In the genomic region with DNA sequence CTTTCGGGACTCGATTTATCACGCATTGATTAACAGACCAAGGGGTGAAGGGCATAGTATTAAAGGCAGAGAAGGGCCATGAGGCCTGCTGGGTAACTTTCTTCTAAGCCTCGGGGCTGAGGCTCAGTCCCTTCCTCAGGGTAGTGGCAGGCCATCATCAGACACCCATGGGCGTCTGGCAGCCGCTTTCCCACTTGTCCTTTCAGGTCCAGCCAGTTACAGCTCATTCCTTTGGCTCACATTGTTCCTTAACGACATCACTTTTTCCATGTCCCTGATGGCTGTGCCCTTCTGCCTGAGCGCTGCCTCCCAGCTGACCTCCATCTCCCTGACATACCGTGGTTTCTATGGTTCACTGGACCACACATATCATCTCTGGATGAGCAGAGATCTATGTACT, we compare ENCODE assay signal across 15 mouse cellular contexts. TPM values are rescaled to one million over a fixed set of nuclear protein-coding genes. Genes with fewer than 3 reads are reported as not detected.
DNase-seq lines count a peak whose midpoint lies in the region; TF ChIP-seq lines count a peak whose summit lies in the region.
"Had no signal": no experiment of that assay in that cellular context is flagged by ENCODE, and none has a peak within 500 bp of the region (broad histone marks: within the 10 kb centered on the region; RNA-seq: fewer than 3 reads in every experiment).

No protein-coding gene starts in this region.

- H3K36me3 ChIP-seq in heart, adult 2 months (ENCODE audit: control insufficient read depth, insufficient read depth, low read length), result no peaks in the 10 kb centered on the region
- H3K36me3 ChIP-seq: hindbrain, embryonic 12.5 days; liver, embryonic 12.5 days had no signal

- H3K27ac ChIP-seq in heart, adult 2 months, result peak overlapping the region; percentile 88
- H3K27ac ChIP-seq: hindbrain, embryonic 12.5 days; liver, embryonic 12.5 days had no signal

- peak; percentile 56 for DNase-seq in adrenal gland, adult 2 months
- DNase-seq in adrenal gland, postnatal 10 days, result no peak
- peak; percentile 23 for DNase-seq in 3134 (ENCODE audit: extremely low read depth, insufficient read length, low spot score)
- DNase-seq in heart, adult 2 months, result peak; percentile 58 to 72
- peak; percentile 62 to 69 for DNase-seq in heart, postnatal 10 days
- DNase-seq in thymus, postnatal 10 days (ENCODE audit: low spot score in 2 of 2), result no peak
- DNase-seq in gastrocnemius, postnatal 25 days, result no peak
- no peak for DNase-seq in ovary, adult 18-20 months (ENCODE audit: low spot score)
- DNase-seq: kidney, adult 9 months had no signal

- H3K27me3 ChIP-seq in heart, adult 2 months (ENCODE audit: control insufficient read depth, insufficient read depth, low read length), result no peaks in the 10 kb centered on the region
- H3K27me3 ChIP-seq: hindbrain, embryonic 12.5 days had no signal

- TF ChIP-seq POLR2A in heart, adult 2 months (IDR thresholded peaks at IDR 0.05; ENCODE audit: insufficient read depth, low read depth, low read length), result peak; percentile 42; the same call in 1 of the 2 replicates

- no peak overlapping the region for H3K4me3 ChIP-seq in heart, adult 2 months
- H3K4me3 ChIP-seq: hindbrain, embryonic 12.5 days; liver, embryonic 12.5 days; megakaryocyte, embryonic 14.5 days had no signal

- H3K9ac ChIP-seq in heart, adult 2 months (ENCODE audit: low read depth, low read length), result no peak overlapping the region
- H3K9ac ChIP-seq: hindbrain, embryonic 12.5 days; liver, embryonic 12.5 days had no signal

- 39% methylated on average over 9 of the region's 9 CpGs for WGBS in heart, adult 2 months

- TF ChIP-seq CTCF in heart, adult 2 months (IDR thresholded peaks at IDR 0.05), result no peak

- intact Hi-C loops in heart, adult 2 months (cut with DNase I), result loop anchor here (5.0 kb wide), 1 partner anchor 40 kb away; no protein-coding TSS in a partner anchor
- intact Hi-C loops in heart, postnatal 10 days (cut with DNase I), result no loop called here

- no peaks in the 10 kb centered on the region for H3K79me2 ChIP-seq in heart, adult 2 months (replicated peaks; ENCODE audit: control insufficient read depth, insufficient read depth, low read length)

- peaks cover 4% of the 10 kb centered on the region; the same call in 1 of the 2 replicates for H3K4me1 ChIP-seq in heart, adult 2 months (ENCODE audit: control insufficient read depth, insufficient read depth, low read length)
- H3K4me1 ChIP-seq: hindbrain, embryonic 12.5 days had no signal

- peak; percentile 87; the same call in 1 of the 2 replicates for TF ChIP-seq EP300 in heart, adult 2 months (IDR thresholded peaks at IDR 0.05; ENCODE audit: insufficient read depth, low read depth, low read length)

RNA-seq across cellular contexts. Expression of a gene that starts 10.7 kb away (rescaled TPM):
- 1,000 to 10,000 TPM; 1,225 to 1,281 TPM for total RNA-seq in adrenal gland, adult 2 months (2021)
- polyA plus RNA-seq in adrenal gland, adult 2 months (2012; rRNA removed), result 6,176 and 11,313 TPM in 2 replicates
- 100 to 1,000 TPM; 549 to 558 TPM for total RNA-seq in adrenal gland, postnatal 10 days (2021)
- total RNA-seq in heart, adult 2 months (2021), result 100 to 1,000 TPM; 259 to 300 TPM
- polyA plus RNA-seq in heart, adult 2 months (2012; rRNA removed), result 382 and 432 TPM in 2 replicates
- 100 to 1,000 TPM; 159 to 183 TPM for total RNA-seq in heart, postnatal 10 days (2021)
- total RNA-seq in gastrocnemius, postnatal 25 days (2021), result 1 to 10 TPM in 1 of 2 experiments, under 1 TPM in 1; 0.20 to 1.4 TPM

RNA-seq across cellular contexts. Expression of a gene that starts 31.6 kb away (rescaled TPM):
- 1 to 10 TPM in 1 of 2 experiments, under 1 TPM in 1; 0.92 to 2.4 TPM for total RNA-seq in adrenal gland, adult 2 months (2021)
- 1.7 and 3.4 TPM in 2 replicates for polyA plus RNA-seq in adrenal gland, adult 2 months (2012; rRNA removed)
- total RNA-seq in adrenal gland, postnatal 10 days (2021), result 1 to 10 TPM in 1 of 2 experiments, under 1 TPM in 1; 0.67 to 1.1 TPM
- total RNA-seq in heart, adult 2 months (2021), result not detected
- polyA plus RNA-seq in heart, adult 2 months (2012; rRNA removed), result 0.56 TPM in 1 of 2 replicates, not detected in the other
- not detected for total RNA-seq in heart, postnatal 10 days (2021)
- not detected for total RNA-seq in gastrocnemius, postnatal 25 days (2021)
- total RNA-seq: left cerebral cortex, postnatal 25 days had no signal
- polyA plus RNA-seq: brain, embryonic 14.5 days; hindbrain, embryonic 12.5 days; liver, embryonic 12.5 days; thymus, postnatal 0 days had no signal

Comparison
In these comparisons a context has a peak if more than half of its experiments do, and no peak if none do; other contexts are left out.
1. DNase-seq: peak in adrenal gland, adult 2 months (single experiment), 3134 (single experiment), heart, adult 2 months (2 of 2) and heart, postnatal 10 days (2 of 2); none in adrenal gland, postnatal 10 days (single experiment), thymus, postnatal 10 days (0 of 2), gastrocnemius, postnatal 25 days (single experiment) and ovary, adult 18-20 months (single experiment).
2. RNA of a gene that starts 10.7 kb away (total RNA-seq): 1,225 to 1,281 TPM in adrenal gland, adult 2 months, 549 to 558 TPM in adrenal gland, postnatal 10 days, 259 to 300 TPM in heart, adult 2 months and 159 to 183 TPM in heart, postnatal 10 days; 0.20 to 1.4 TPM in gastrocnemius, postnatal 25 days; every median in the first group is over 10 times any median in the second.